Mouse (Mus musculus): ENCODE data around the gene Dmbx1. TPM values are rescaled to one million over a fixed set of nuclear protein-coding genes. Genes with fewer than 3 reads are reported as not detected.

Dmbx1 gene
- total and polyA plus RNA-seq, 2 experiments from 2014 or later = 7.7 to 9.6 TPM

DNA sequence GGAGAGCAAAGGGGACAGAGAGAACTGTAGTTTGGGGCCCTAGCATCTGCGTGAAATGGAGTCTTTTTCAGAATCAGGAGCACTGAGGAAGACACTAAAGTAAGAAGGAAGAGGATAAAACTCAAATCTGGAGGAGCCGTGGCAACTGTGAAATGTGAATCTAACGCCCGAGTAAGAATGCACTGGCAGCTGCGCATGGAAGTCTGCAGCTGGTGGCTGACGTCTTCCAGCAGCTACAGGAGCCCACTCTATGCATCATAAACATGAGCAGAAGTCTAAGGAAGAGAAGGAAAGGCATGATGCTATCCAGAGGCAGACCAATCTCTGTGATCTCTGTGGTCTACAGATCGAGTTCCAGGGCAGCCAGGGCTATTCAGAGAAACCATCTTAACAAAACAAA is 12.1 kb downstream of the Dmbx1 start:
- no peak overlapping the region for H3K4me3 ChIP-seq (ENCODE audit: low read depth, low read length)
- no peaks in the 10 kb centered on the region for H3K9me3 ChIP-seq (ENCODE audit: low read length)
- no peak for TF ChIP-seq CTCF (IDR thresholded peaks at IDR 0.05)
- no peaks in the 10 kb centered on the region for H3K36me3 ChIP-seq (ENCODE audit: insufficient read depth, low read length)
- no peak overlapping the region for H3K4me2 ChIP-seq (ENCODE audit: low read depth, low read length, poor library complexity, severe bottlenecking)
- H3K27me3 ChIP-seq (ENCODE audit: insufficient read depth, low read length) = peaks cover 6% of the 10 kb centered on the region
- no peak for DNase-seq (ENCODE audit: low spot score)
- 67% methylated on average over 7 of the region's 7 CpGs for WGBS
- ATAC-seq (ENCODE audit: low FRiP score) = no peak
- no peak overlapping the region for H3K27ac ChIP-seq (ENCODE audit: low read depth, low read length)
- no peak overlapping the region for H3K9ac ChIP-seq (replicated peaks; ENCODE audit: low read length, poor library complexity, severe bottlenecking)
- no peaks in the 10 kb centered on the region for H3K4me1 ChIP-seq (ENCODE audit: insufficient read depth, low read length)

DNA sequence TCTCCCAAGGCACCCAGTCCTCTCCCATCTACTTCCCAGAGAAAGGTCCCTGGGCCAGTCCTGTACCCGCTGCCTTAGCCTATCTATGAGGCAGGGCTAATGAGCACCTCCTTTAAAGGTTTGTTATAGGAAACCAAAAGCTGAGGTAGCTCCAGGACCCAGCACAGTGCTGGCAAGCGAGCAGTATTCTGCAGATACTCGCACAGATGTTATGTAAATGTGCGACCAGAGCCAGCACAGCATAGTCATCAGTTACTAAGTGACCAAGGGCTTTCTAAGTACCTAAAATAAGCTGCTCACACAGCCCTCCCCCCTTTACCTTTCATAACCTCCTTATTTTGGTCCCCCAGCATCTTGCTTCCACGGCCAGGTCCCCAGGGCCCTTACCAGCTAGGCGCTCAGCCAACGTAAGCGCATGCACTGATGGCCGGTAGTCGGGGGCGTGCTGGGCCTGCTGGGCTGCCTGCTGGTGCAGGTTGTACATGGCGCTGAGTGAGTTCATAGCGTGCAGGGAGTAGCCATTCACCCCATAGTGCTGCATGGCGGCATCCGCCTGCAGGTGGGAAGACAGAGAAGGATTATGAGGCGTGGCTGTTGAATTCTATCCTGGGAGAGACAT is 16.4 kb downstream of the Dmbx1 start:
- no peak for ATAC-seq (ENCODE audit: low FRiP score)

DNA sequence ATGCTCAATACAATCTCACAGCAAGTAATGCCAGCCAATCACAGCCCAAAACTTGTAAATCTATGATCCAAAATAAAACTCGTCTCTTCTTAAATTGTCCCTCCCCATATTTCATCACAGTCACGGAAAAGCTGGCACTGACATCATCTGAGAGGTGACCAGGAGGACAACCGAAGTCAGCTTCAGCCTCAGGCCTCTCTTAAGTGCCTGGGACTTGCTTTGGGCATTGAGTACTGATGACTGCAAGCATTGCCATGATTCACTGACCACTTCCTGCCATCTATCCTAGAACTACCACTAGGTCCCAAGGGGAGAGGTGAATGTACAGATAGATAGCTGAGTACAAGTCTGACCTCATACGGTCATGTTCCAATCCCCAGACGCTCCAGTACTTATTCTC is 17.0 kb downstream of the Dmbx1 start:
- no peak for DNase-seq (ENCODE audit: low spot score)
- Histone ChIP-seq H3K27me3 (ENCODE audit: insufficient read depth, low read length) (peaks cover 4% of the 10 kb centered on the region; the same call in 1 of the 2 replicates), H3K27ac (ENCODE audit: low read depth, low read length) (no peak overlapping the region), H3K9ac (replicated peaks; ENCODE audit: low read length, poor library complexity, severe bottlenecking) (no peak overlapping the region), H3K36me3 (ENCODE audit: insufficient read depth, low read length) (no peaks in the 10 kb centered on the region), H3K4me1 (ENCODE audit: insufficient read depth, low read length) (no peaks in the 10 kb centered on the region), H3K4me2 (ENCODE audit: low read depth, low read length, poor library complexity, severe bottlenecking) (no peak overlapping the region), H3K9me3 (ENCODE audit: low read length) (no peaks in the 10 kb centered on the region), H3K4me3 (ENCODE audit: low read depth, low read length) (no peak overlapping the region)
- WGBS = 92% methylated on average over 5 of the region's 5 CpGs
- ATAC-seq (ENCODE audit: low FRiP score) = no peak
- no peak for TF ChIP-seq CTCF (IDR thresholded peaks at IDR 0.05)

More for the DNA sequence above, 16.4 kb downstream of the Dmbx1 start:
- Histone ChIP-seq H3K4me2 (ENCODE audit: low read depth, low read length, poor library complexity, severe bottlenecking) (no peak overlapping the region), H3K4me1 (ENCODE audit: insufficient read depth, low read length) (no peaks in the 10 kb centered on the region), H3K4me3 (ENCODE audit: low read depth, low read length) (no peak overlapping the region), H3K27ac (ENCODE audit: low read depth, low read length) (no peak overlapping the region), H3K36me3 (ENCODE audit: insufficient read depth, low read length) (no peaks in the 10 kb centered on the region), H3K9me3 (ENCODE audit: low read length) (no peaks in the 10 kb centered on the region), H3K27me3 (ENCODE audit: insufficient read depth, low read length) (peaks cover 4% of the 10 kb centered on the region; the same call in 1 of the 2 replicates), H3K9ac (replicated peaks; ENCODE audit: low read length, poor library complexity, severe bottlenecking) (no peak overlapping the region)
- TF ChIP-seq CTCF (IDR thresholded peaks at IDR 0.05) = no peak
- WGBS = 78% methylated on average over 16 of the region's 16 CpGs
- DNase-seq (ENCODE audit: low spot score) = no peak

DNA sequence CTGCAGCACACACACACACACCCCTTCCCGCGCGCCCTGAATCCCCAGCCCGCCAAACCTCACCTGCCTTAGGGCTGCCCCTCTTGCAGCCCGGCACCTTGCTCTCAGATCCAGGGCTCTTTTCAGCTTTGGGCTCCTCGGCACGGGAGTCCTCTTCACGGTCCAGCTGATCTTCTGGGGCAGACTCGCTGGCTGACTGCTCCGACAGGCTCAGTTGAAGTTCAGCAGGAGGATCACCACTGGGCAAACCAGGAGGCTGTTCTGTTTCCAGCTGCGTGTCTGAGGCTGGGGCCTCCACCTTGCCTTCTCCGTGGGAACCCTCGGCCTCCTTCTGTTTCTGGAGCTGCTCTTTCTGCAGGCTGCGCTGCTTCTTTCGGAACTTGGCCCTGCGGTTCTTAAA is 19.8 kb downstream of the Dmbx1 start:
- Histone ChIP-seq H3K4me2 (ENCODE audit: low read depth, low read length, poor library complexity, severe bottlenecking) (no peak overlapping the region), H3K9me3 (ENCODE audit: low read length) (no peaks in the 10 kb centered on the region), H3K4me1 (ENCODE audit: insufficient read depth, low read length) (no peaks in the 10 kb centered on the region), H3K9ac (replicated peaks; ENCODE audit: low read length, poor library complexity, severe bottlenecking) (no peak overlapping the region), H3K27me3 (ENCODE audit: insufficient read depth, low read length) (peaks cover 4% of the 10 kb centered on the region; the same call in 1 of the 2 replicates), H3K27ac (ENCODE audit: low read depth, low read length) (no peak overlapping the region), H3K36me3 (ENCODE audit: insufficient read depth, low read length) (no peaks in the 10 kb centered on the region), H3K4me3 (ENCODE audit: low read depth, low read length) (no peak overlapping the region)
- no peak for ATAC-seq (ENCODE audit: low FRiP score)
- DNase-seq (ENCODE audit: low spot score) = no peak
- TF ChIP-seq CTCF (IDR thresholded peaks at IDR 0.05) = no peak
- WGBS = 76% methylated on average over 16 of the region's 16 CpGs

DNA sequence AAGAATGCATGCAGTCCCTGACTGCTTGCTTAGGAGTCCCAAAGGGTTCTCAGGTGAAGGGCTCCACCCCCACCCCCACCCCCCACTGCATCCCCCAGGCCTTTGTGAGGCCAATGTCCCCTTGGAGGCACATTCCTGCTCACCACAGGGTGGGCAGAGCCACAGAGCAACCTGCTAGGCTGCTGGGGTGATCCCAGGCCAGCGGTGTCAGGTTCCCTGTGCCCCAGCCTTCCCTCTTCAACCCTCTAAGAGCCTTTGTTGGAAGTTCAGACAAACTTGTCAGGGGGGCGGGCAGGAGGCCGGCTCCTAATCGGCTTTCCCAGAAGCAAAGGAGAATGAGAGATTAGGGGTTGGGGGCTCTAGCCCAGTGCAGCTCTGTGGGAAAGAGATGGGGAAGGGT is 28.1 kb downstream of the Dmbx1 start:
- H3K4me3 ChIP-seq (ENCODE audit: low read depth, low read length) = no peak overlapping the region
- H3K27me3 ChIP-seq (ENCODE audit: insufficient read depth, low read length) = peaks cover 19% of the 10 kb centered on the region
- no peak overlapping the region for H3K9ac ChIP-seq (replicated peaks; ENCODE audit: low read length, poor library complexity, severe bottlenecking)
- 13% methylated on average over 4 of the region's 4 CpGs for WGBS
- no peak overlapping the region for H3K4me2 ChIP-seq (ENCODE audit: low read depth, low read length, poor library complexity, severe bottlenecking)
- H3K4me1 ChIP-seq (ENCODE audit: insufficient read depth, low read length) = no peaks in the 10 kb centered on the region
- no peaks in the 10 kb centered on the region for H3K9me3 ChIP-seq (ENCODE audit: low read length)
- peaks cover 7% of the 10 kb centered on the region; the same call in 1 of the 2 replicates for H3K36me3 ChIP-seq (ENCODE audit: insufficient read depth, low read length)
- H3K27ac ChIP-seq (ENCODE audit: low read depth, low read length) = no peak overlapping the region
- DNase-seq (ENCODE audit: low spot score) (no peak), ATAC-seq (ENCODE audit: low FRiP score) (no peak)
- no peak for TF ChIP-seq CTCF (IDR thresholded peaks at IDR 0.05)

DNA sequence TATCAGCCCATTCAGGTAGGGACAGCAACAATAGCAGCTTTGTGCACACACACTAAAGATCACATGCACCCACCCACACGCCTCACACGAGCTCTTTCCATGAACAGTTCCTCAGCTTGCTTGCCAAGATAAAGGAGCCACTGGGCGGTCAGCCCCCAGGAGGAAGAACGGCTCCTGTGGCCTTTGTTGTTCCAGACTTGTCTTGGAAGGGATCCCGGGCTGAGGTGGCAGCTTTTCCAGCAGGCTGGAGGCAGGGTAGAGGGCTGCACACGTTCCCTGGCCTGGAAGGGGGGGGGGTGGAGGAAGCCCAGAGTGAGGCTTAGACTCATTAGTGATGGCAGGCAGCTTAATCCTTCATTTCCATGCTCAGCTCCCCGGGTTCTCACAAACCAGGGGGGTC is 31.1 kb downstream of the Dmbx1 start:
- ATAC-seq (ENCODE audit: low FRiP score) = peak; percentile 70
- TF ChIP-seq CTCF (IDR thresholded peaks at IDR 0.05) = no peak
- H3K27me3 ChIP-seq (ENCODE audit: insufficient read depth, low read length) = peaks cover 33% of the 10 kb centered on the region
- no peak overlapping the region for H3K9ac ChIP-seq (replicated peaks; ENCODE audit: low read length, poor library complexity, severe bottlenecking)
- no peak overlapping the region for H3K4me2 ChIP-seq (ENCODE audit: low read depth, low read length, poor library complexity, severe bottlenecking)
- peak; percentile 50 for DNase-seq (ENCODE audit: low spot score)
- 11% methylated on average over 7 of the region's 7 CpGs for WGBS
- peaks cover 7% of the 10 kb centered on the region; the same call in 1 of the 2 replicates for H3K36me3 ChIP-seq (ENCODE audit: insufficient read depth, low read length)
- H3K4me1 ChIP-seq (ENCODE audit: insufficient read depth, low read length) = no peaks in the 10 kb centered on the region
- no peak overlapping the region for H3K4me3 ChIP-seq (ENCODE audit: low read depth, low read length)
- H3K9me3 ChIP-seq (ENCODE audit: low read length) = no peaks in the 10 kb centered on the region
- H3K27ac ChIP-seq (ENCODE audit: low read depth, low read length) = no peak overlapping the region

Measured in midbrain, postnatal 0 days (tissue).